Mouse (Mus musculus) left cerebral cortex, postnatal 10 days (tissue): ENCODE results near the gene Rpl39. TPM values are rescaled to one million over a fixed set of nuclear protein-coding genes. Genes with fewer than 3 reads are reported as not detected.

ENCODE experiments used
- DNase-seq, 2 experiments: peaks; one replicate each; pipeline ENCODE4 v3.0.0; 2021 to 2022; ENCODE audit warnings: low spot score in 2 of 2, mixed read lengths in 1 of 2; ENCODE audit errors: extremely low spot score in 1 of 2
- intact Hi-C: fragments of 180-260 bp; cut with DNase I; formaldehyde crosslinking; loops from one replicate; pipeline ENCODE4 v1.15.1; 2025
- total RNA-seq, 2 experiments: library from RNA; stranded (reverse); gene quantifications; 2 replicates each; pipeline ENCODE4 v1.2.3; 2021

The Rpl39 gene
- total RNA-seq, 2 experiments from 2014 or later: 416 to 428 TPM

- intact Hi-C loops: loop anchor here (10.0 kb wide), 2 partner anchors 262 to 552 kb away; no protein-coding TSS in a partner anchor
- DNase-seq: no peak
Observed at GRCm38 (mm10) chrX:37076651-37077050, 8.6 kb downstream of the Rpl39 start.

GRCm38 (mm10) chrX:37074262-37074892 lies 10.8 kb downstream of the Rpl39 start:
- intact Hi-C loops: loop anchor here (10.0 kb wide), 2 partner anchors 260 to 550 kb away; no protein-coding TSS in a partner anchor
- DNase-seq: peak in 1 of 2 experiments; percentile 29

- intact Hi-C loops: no loop called here
- no peak for DNase-seq
Observed at GRCm38 (mm10) chrX:37068766-37069165, 16.4 kb downstream of the Rpl39 start.

- intact Hi-C loops: no loop called here
- DNase-seq: no peak
Observed at GRCm38 (mm10) chrX:37067299-37067698, 17.9 kb downstream of the Rpl39 start.

- intact Hi-C loops: no loop called here
Observed at GRCm38 (mm10) chrX:37063902-37064301, 21.3 kb downstream of the Rpl39 start.

GRCm38 (mm10) chrX:37048890-37049823 lies 36.0 kb downstream of the Rpl39 start:
- intact Hi-C loops: loop anchor here (10.0 kb wide), 1 partner anchor 214 kb away; no protein-coding TSS in a partner anchor
- peak in 1 of 2 experiments; percentile 21 for DNase-seq

More at GRCm38 (mm10) chrX:37063902-37064301, 21.3 kb downstream of the Rpl39 start:
- DNase-seq: no peak

GRCm38 (mm10) chrX:37048066-37048889 lies 36.9 kb downstream of the Rpl39 start, which contains the start of gene Sowahd:
Sowahd (plus strand) TSS chrX:37048845.
- intact Hi-C loops: loop anchor here (10.0 kb wide), 1 partner anchor 213 kb away; no protein-coding TSS in a partner anchor
- DNase-seq: peak in 1 of 2 experiments; percentile 17

- peak; percentile 31 to 36 for DNase-seq
- intact Hi-C loops: loop anchor here (5.0 to 10.0 kb wide), 2 partner anchors 110 to 208 kb away; no protein-coding TSS in a partner anchor
Observed at GRCm38 (mm10) chrX:37042726-37043125, 42.5 kb downstream of the Rpl39 start.

Other genes with a start within 250 kb of the Rpl39 start
- 10 to 100 TPM; 61.7 to 63.9 TPM for gene Ube2a, start 211.5 kb downstream of the Rpl39 start, total RNA-seq
- gene C330007P06Rik, start 211.3 kb downstream of the Rpl39 start, total RNA-seq: 10 to 100 TPM; 30.2 to 32.3 TPM
- gene Nkrf, start 182.5 kb downstream of the Rpl39 start, total RNA-seq: 10 to 100 TPM; 30.8 to 31.0 TPM
- gene Sept6, start 93.6 kb downstream of the Rpl39 start, total RNA-seq: 10 to 100 TPM; 90.7 to 91.8 TPM
- gene Sowahd, start 36.6 kb downstream of the Rpl39 start, total RNA-seq: not detected
- 10 to 100 TPM; 17.0 to 18.4 TPM for gene Upf3b, start 24.9 kb upstream of the Rpl39 start, total RNA-seq
- gene Nkap, start 41.4 kb upstream of the Rpl39 start, total RNA-seq: 10 to 100 TPM; 15.7 to 21.9 TPM
- not detected for gene Akap14, start 83.4 kb upstream of the Rpl39 start, total RNA-seq
- gene Ndufa1, start 105.8 kb upstream of the Rpl39 start, total RNA-seq: 100 to 1,000 TPM; 225 to 235 TPM
- gene Rnf113a1, start 105.8 kb upstream of the Rpl39 start, total RNA-seq: 1 to 10 TPM; 8.2 to 8.4 TPM
- gene Gm9, start 125.6 kb upstream of the Rpl39 start, total RNA-seq: not detected
- gene Rhox1, start 136.9 kb upstream of the Rpl39 start, total RNA-seq: not detected
- gene Rhox2a, start 159.6 kb upstream of the Rpl39 start, total RNA-seq: not detected
- not detected for gene Rhox3a, start 164.5 kb upstream of the Rpl39 start, total RNA-seq
- not detected for gene Rhox4a, start 179.9 kb upstream of the Rpl39 start, total RNA-seq